Mouse (Mus musculus) thymus, postnatal 25 days (tissue): ENCODE measurements at regions not wholly inside any gene's neighbourhood (a gene's known extent, or its start where the extent isn't known, plus 50 kb on each side); places are given as distances from the start of the nearest gene placed in this dataset.

Experiments
- DNase-seq: peaks from one replicate; pipeline ENCODE4 v3.0.0; 2022

- DNase-seq: no peak
Observed at GRCm38 (mm10) chr3:132485553-132485952, 144.1 kb upstream of the Gimd1 start.

- DNase-seq: peak; percentile 16
Observed at GRCm38 (mm10) chr3:132506095-132506494, 123.5 kb upstream of the Gimd1 start.

- DNase-seq: no peak
Observed at GRCm38 (mm10) chr3:132510240-132510639, 119.4 kb upstream of the Gimd1 start.

- DNase-seq: no peak
Observed at GRCm38 (mm10) chr3:132512526-132513102, 117.0 kb upstream of the Gimd1 start.

GRCm38 (mm10) chr3:132533323-132533904, 96.2 kb upstream of the Gimd1 start:
- DNase-seq: no peak

- no peak for DNase-seq
Observed at GRCm38 (mm10) chr3:132539780-132540658, 89.6 kb upstream of the Gimd1 start.

- no peak for DNase-seq
Observed at GRCm38 (mm10) chr3:132551238-132551808, 78.3 kb upstream of the Gimd1 start.

GRCm38 (mm10) chr3:132565755-132566154, 63.9 kb upstream of the Gimd1 start:
- DNase-seq: no peak

- no peak for DNase-seq
Observed at GRCm38 (mm10) chr3:132566301-132566700, 63.3 kb upstream of the Gimd1 start.
